Mouse (Mus musculus) heart, embryonic 11.5 days (tissue): ENCODE measurements at regions not wholly inside any gene's neighbourhood (a gene's known extent, or its start where the extent isn't known, plus 50 kb on each side); places are given as distances from the start of the nearest gene placed in this dataset.

ENCODE experiments used
- ATAC-seq: fragments of 200-750 bp; cut with Nextera tagmentation; replicated peaks from 2 replicates; pipeline ENCODE4 v1.8.0; 2017; ENCODE audit warnings: moderate library complexity; ENCODE audit not compliant: insufficient number of reproducible peaks, low FRiP score, low TSS enrichment
- H3K27ac ChIP-seq: fragments of 300-500 bp; sonication (generic); 2 replicates; pipeline ENCODE4 v1.5.1; 2014; ENCODE audit warnings: mild to moderate bottlenecking, low read depth, low read length
- H3K27me3 ChIP-seq: fragments of 300-500 bp; sonication (generic); 2 replicates; pipeline ENCODE4 v1.6.1; 2014; ENCODE audit warnings: mild to moderate bottlenecking, low read length, mixed read lengths; ENCODE audit not compliant: control insufficient read depth, insufficient read depth
- H3K36me3 ChIP-seq: fragments of 300-500 bp; sonication (generic); 2 replicates; pipeline ENCODE4 v1.6.1; 2014; ENCODE audit warnings: mild to moderate bottlenecking, low read length, moderate library complexity, mixed read lengths; ENCODE audit not compliant: control insufficient read depth, insufficient read depth
- H3K4me1 ChIP-seq: fragments of 300-500 bp; sonication (generic); 2 replicates; pipeline ENCODE4 v1.6.1; 2014; ENCODE audit warnings: low read length; ENCODE audit not compliant: control insufficient read depth, insufficient read depth
- H3K4me2 ChIP-seq: fragments of 300-500 bp; sonication (generic); 2 replicates; pipeline ENCODE4 v1.6.1; 2014; ENCODE audit warnings: mild to moderate bottlenecking, moderate library complexity
- H3K4me3 ChIP-seq: fragments of 300-500 bp; sonication (generic); 2 replicates; pipeline ENCODE4 v1.5.1; 2014; ENCODE audit warnings: low read depth, low read length
- H3K9ac ChIP-seq: fragments of 300-500 bp; sonication (generic); 2 replicates; pipeline ENCODE4 v1.6.1; 2014; ENCODE audit warnings: mild to moderate bottlenecking, low read depth, low read length, moderate library complexity
- H3K9me3 ChIP-seq: fragments of 300-500 bp; sonication (generic); replicated peaks from 2 replicates; pipeline ENCODE4 v1.6.1; 2016; ENCODE audit warnings: low read length; ENCODE audit not compliant: control insufficient read depth
- WGBS: fragments of 180-500 bp; shearing (Covaris S2); extraction: QIAGEN DNeasy Blood & Tissue Kit; methylation state at CpG from one replicate; pipeline ENCODE4 v1.1.7; 2014; ENCODE audit not compliant: insufficient replicate concordance; 5-methylcytosine and 5-hydroxymethylcytosine counted together

GRCm38 (mm10) chr9:84863431-84863830, 449.1 kb upstream of the Gm11114 start:
- Histone ChIP-seq H3K4me2 (no peak overlapping the region), H3K4me3 (no peak overlapping the region), H3K9ac (no peak overlapping the region), H3K9me3 (no peaks in the 10 kb centered on the region), H3K27ac (no peak overlapping the region), H3K27me3 (no peaks in the 10 kb centered on the region), H3K4me1 (no peaks in the 10 kb centered on the region), H3K36me3 (no peaks in the 10 kb centered on the region)
- no peak for ATAC-seq
- WGBS, result 68% methylated on average over 5 of the region's 5 CpGs

GRCm38 (mm10) chr9:84894148-84894547, 418.4 kb upstream of the Gm11114 start:
- H3K9ac ChIP-seq, result no peak overlapping the region
- ATAC-seq, result no peak
- no peaks in the 10 kb centered on the region for H3K4me1 ChIP-seq
- no peak overlapping the region for H3K4me3 ChIP-seq
- no peak overlapping the region for H3K27ac ChIP-seq
- 76% methylated on average over 2 of the region's 2 CpGs for WGBS
- H3K36me3 ChIP-seq, result no peaks in the 10 kb centered on the region
- no peaks in the 10 kb centered on the region for H3K9me3 ChIP-seq
- no peak overlapping the region for H3K4me2 ChIP-seq
- H3K27me3 ChIP-seq, result no peaks in the 10 kb centered on the region

GRCm38 (mm10) chr9:84896073-84896472, 416.5 kb upstream of the Gm11114 start:
- ATAC-seq, result no peak
- Histone ChIP-seq H3K4me1 (no peaks in the 10 kb centered on the region), H3K27me3 (no peaks in the 10 kb centered on the region), H3K27ac (no peak overlapping the region), H3K9me3 (no peaks in the 10 kb centered on the region), H3K4me3 (no peak overlapping the region), H3K4me2 (no peak overlapping the region), H3K9ac (no peak overlapping the region), H3K36me3 (no peaks in the 10 kb centered on the region)
- 66% methylated on average over 2 of the region's 2 CpGs for WGBS

- Histone ChIP-seq H3K27me3 (no peaks in the 10 kb centered on the region), H3K36me3 (no peaks in the 10 kb centered on the region), H3K27ac (no peak overlapping the region), H3K4me2 (no peak overlapping the region), H3K4me1 (no peaks in the 10 kb centered on the region), H3K4me3 (no peak overlapping the region), H3K9me3 (no peaks in the 10 kb centered on the region), H3K9ac (no peak overlapping the region)
- no peak for ATAC-seq
- WGBS, result 23% methylated on average over 2 of the region's 2 CpGs
Observed at GRCm38 (mm10) chr9:84900643-84901042, 411.9 kb upstream of the Gm11114 start.

- no peaks in the 10 kb centered on the region for H3K9me3 ChIP-seq
- no peak overlapping the region for H3K4me2 ChIP-seq
- H3K27me3 ChIP-seq, result no peaks in the 10 kb centered on the region
- H3K27ac ChIP-seq, result no peak overlapping the region
- ATAC-seq, result no peak
- H3K4me3 ChIP-seq, result no peak overlapping the region
- H3K4me1 ChIP-seq, result no peaks in the 10 kb centered on the region
- H3K36me3 ChIP-seq, result no peaks in the 10 kb centered on the region
- no peak overlapping the region for H3K9ac ChIP-seq
- WGBS, result 65% methylated on average over 3 of the region's 3 CpGs
Observed at GRCm38 (mm10) chr9:84906244-84906643, 406.3 kb upstream of the Gm11114 start.

- WGBS, result 74% methylated on average over 1 of the region's 1 CpGs
- no peak overlapping the region for H3K9ac ChIP-seq
- ATAC-seq, result no peak
Observed at GRCm38 (mm10) chr9:84913321-84913720, 399.3 kb upstream of the Gm11114 start.

GRCm38 (mm10) chr9:84922306-84922705, 390.3 kb upstream of the Gm11114 start:
- Histone ChIP-seq H3K27me3 (no peaks in the 10 kb centered on the region), H3K36me3 (no peaks in the 10 kb centered on the region), H3K27ac (no peak overlapping the region), H3K4me3 (no peak overlapping the region), H3K9me3 (no peaks in the 10 kb centered on the region), H3K4me2 (no peak overlapping the region), H3K4me1 (no peaks in the 10 kb centered on the region), H3K9ac (no peak overlapping the region)
- 62% methylated on average over 4 of the region's 4 CpGs for WGBS
- no peak for ATAC-seq

More at GRCm38 (mm10) chr9:84913321-84913720, 399.3 kb upstream of the Gm11114 start:
- Histone ChIP-seq H3K36me3 (no peaks in the 10 kb centered on the region), H3K27me3 (no peaks in the 10 kb centered on the region), H3K4me3 (no peak overlapping the region), H3K27ac (no peak overlapping the region), H3K9me3 (no peaks in the 10 kb centered on the region), H3K4me1 (no peaks in the 10 kb centered on the region), H3K4me2 (no peak overlapping the region)

GRCm38 (mm10) chr9:84923966-84924365, 388.6 kb upstream of the Gm11114 start:
- H3K4me3 ChIP-seq, result no peak overlapping the region
- no peak overlapping the region for H3K27ac ChIP-seq
- no peaks in the 10 kb centered on the region for H3K27me3 ChIP-seq
- no peak overlapping the region for H3K9ac ChIP-seq
- H3K36me3 ChIP-seq, result no peaks in the 10 kb centered on the region
- no peak overlapping the region for H3K4me2 ChIP-seq
- no peaks in the 10 kb centered on the region for H3K9me3 ChIP-seq
- ATAC-seq, result no peak
- no peaks in the 10 kb centered on the region for H3K4me1 ChIP-seq
- 75% methylated on average over 8 of the region's 8 CpGs for WGBS

- H3K9me3 ChIP-seq, result no peaks in the 10 kb centered on the region
Observed at GRCm38 (mm10) chr9:84936291-84937055, 376.1 kb upstream of the Gm11114 start.

More at GRCm38 (mm10) chr9:84936291-84937055, 376.1 kb upstream of the Gm11114 start:
- ATAC-seq, result no peak
- H3K27me3 ChIP-seq, result no peaks in the 10 kb centered on the region
- no peak overlapping the region for H3K4me3 ChIP-seq
- H3K27ac ChIP-seq, result no peak overlapping the region
- no peaks in the 10 kb centered on the region for H3K36me3 ChIP-seq
- no peak overlapping the region for H3K4me2 ChIP-seq
- H3K9ac ChIP-seq, result no peak overlapping the region
- WGBS, result 76% methylated on average over 2 of the region's 2 CpGs
- no peaks in the 10 kb centered on the region for H3K4me1 ChIP-seq
